Mouse (Mus musculus) kidney, postnatal 25 days (tissue): Measurements from ENCODE around the gene Prdx2.

ENCODE experiments used
- DNase-seq, 2 experiments: peaks; one replicate each; pipeline ENCODE4 v3.0.0; 2021; ENCODE audit warnings: mixed read lengths in 2 of 2

Gene Prdx2

DNA sequence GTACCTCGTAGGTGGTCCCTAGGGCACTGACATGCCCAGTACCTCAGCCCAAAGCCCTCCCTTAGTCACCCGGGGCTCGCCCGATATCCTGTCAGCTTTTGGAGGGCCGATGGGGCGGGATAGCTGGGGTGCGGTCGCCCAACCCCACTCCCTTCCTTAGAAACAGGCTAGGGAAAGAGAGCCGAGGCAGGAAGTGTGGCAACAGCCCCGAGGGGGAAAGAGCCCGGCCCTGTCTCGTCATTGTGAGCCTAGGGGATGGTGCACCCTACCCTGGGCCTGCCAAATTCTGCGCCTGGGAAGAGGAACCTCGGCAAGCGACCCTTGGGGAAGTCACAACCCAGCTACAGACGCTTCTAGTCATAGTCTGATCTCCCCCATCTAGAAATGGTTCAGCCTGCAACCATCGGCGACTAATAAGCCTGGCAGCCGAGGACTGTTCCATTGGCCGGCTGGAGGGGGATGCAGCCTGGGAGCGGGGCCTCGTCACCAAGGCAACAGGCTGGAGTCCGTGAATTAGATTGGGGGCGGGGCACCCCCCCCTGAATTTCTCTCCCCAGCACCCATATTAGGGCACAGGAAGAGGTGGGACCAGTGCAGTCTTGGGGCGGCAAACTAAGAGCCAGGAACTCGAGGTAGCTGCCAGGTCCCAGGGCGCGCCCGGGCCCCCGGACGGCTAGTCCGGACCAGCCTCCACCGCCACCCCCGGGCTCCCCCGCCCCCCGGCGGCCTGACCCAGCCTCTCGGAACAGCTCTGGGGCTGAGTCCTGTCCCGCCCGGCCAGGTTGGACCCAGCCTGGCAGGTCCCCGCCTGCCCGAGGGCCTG, 10.4 kb downstream of the Prdx2 start:
- DNase-seq: peak; percentile 95 to 98

DNA sequence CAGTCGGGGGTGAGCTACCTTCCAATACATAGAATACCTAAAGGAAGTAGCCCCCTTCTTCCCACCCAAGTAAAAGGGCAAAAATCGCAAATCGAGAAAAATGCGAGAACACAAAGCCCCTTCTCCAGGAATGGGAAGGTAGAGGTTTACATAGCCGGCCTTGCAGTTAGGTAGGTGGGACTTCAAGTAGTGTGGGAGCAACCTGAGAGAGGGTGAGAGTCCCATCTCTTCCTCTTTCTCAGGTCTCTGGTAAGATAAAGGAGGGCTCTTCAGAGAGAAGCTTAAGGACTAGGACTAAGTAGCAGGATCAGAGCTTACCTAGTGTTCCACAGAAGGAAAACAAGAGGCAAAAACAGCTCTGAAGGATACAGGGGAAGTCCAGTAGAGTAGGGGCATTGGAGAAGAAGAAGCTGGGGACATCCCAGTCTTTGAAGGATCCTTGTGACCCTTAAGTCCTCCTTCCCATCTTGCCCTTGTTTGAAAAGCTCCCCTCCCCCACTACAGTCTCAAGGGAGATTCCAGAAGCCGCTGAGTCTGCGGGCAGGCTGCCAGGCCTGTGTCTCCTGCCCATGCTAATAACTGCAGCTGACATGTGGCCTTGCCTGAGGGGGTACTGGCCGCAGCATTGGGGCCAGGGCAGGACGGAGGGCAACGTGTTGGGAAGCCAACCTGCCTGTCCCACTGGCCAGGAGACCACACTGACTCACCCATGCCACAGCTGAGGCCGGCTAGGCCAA, 11.4 kb downstream of the Prdx2 start:
- DNase-seq: peak; percentile 98

DNA sequence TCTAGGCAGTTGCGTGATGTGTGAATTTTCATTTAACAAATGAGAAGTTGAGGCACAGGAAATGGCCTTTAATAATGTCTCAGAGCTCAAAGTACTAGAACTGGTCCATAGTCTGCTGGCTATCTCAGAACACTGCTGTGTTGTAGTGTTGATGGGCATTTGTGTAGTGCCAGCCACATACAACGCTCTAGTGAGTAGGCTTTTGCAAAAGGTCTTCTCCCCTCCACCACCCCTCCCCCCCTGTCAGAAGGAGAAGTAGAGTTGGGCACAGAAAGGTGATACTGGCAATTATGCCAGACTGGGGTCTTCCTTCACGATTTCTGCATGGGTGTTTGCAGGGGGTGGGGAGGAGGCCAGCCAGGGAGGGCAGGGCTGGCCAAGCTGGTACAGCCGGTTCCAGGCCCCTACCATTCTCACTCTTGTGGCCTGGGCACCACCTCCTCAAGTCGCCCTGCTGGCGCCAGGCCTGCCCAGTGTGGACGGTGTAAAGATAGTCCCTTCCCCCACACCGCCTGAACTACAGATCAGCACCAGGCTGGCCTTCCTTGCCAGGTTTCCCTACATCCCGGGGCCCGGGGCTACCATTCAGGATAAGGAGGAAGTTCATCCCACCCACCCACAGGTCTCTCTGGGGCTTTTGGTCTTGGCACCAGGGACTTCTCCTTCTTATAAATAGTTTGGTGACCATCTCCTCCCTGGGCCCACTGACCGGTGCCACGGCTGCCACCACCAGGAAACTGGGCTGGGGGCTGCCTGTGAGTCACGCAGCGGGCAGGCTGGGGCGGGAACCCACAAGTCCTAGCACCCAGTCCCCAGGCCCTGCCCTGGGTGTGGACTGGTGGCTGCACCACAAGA, 12.5 kb downstream of the Prdx2 start:
- peak; percentile 58 to 84 for DNase-seq

DNA sequence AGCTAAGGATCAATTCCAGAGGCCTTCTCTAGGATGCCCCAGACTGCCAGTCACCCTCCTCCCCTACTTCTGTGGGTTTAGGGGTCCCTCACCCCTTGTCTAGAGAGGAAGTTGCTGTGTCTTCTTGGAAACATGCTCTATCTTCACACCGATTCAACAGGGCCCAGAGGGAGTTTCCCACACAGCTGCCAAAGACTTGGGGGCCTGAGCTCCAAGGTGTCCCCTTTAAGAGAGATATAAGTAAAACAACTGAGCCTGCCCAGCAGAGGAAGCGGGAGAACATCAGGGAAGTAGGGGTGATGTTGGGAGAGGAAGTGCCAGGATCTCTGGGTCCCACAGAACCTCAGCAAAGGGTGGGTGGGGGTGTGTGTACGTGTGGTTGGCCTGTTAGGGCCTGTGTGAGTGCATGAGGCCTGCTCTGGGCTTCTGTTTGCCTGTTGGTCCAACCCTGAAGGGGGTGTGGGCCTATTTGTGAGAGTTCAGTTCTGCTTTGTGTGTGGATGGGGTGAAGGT, 13.2 kb downstream of the Prdx2 start:
- no peak for DNase-seq

DNA sequence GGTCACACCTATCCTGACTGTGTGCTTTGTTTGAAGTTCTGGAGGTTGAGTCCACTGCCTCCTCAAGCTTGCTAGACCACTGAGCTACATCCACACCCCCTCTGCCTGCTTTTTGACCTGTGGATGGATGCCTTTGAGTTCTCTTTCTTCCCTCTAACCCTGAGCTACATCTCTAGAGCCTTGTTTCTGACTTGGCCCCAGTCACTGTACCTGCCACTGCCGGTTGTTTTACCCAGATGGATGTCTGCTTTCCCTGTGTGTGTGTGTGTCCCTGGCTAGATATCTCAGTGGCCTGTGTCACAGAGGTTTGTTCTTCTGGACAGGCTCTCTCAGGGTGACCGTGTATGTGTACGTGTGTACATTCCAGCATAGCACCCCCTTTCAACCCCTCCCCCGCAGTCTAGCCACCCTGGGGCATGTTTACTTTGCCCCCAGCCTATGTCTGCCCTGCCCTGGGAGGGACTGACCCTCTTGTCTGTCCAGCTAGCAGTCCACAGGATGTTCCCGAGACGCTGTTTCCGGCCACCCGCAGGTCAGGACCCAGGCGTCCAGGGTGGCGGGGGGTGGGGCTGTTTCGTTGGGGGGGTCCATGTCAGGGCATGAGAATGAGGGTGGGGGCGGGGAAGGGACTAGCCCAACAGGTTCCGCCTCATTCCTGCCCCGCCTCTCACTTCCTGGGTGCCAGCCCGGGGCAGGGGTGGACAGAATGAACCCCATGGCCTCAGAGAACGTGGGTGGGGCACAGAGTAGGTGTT, 15.1 kb downstream of the Prdx2 start:
- DNase-seq: peak; percentile 70 to 91

DNA sequence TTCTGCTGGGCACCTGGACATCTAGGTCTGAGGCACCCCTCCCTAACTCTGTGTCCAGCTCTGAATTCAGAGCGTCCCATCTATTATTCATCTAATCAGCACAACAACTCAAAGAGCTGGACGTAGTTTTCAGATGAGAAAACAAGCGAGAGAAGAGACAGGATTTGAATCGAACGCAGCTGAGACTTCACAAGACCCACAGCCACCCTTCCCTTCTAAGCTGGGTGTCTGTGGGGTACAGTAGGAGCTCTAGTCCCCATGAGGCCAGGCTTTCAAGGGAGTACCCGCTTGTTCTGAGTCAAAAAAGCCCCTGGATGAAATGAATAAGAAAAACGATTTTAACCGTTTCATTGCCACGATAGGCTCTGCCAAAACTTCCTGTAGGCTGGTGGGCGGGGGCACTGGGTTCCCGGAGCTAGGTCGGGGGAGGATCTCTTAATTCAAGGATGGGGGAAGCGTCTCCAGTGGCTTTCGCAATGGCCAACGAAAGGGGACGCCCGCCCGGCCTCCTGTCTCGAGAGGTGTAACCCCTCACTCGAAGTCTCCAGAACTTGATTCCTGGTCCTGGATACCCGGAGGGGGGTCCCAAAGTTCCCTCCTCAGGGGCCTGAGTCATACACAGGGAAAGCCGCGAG, 15.8 kb downstream of the Prdx2 start:
- DNase-seq: peak in 1 of 2 experiments; percentile 22

DNA sequence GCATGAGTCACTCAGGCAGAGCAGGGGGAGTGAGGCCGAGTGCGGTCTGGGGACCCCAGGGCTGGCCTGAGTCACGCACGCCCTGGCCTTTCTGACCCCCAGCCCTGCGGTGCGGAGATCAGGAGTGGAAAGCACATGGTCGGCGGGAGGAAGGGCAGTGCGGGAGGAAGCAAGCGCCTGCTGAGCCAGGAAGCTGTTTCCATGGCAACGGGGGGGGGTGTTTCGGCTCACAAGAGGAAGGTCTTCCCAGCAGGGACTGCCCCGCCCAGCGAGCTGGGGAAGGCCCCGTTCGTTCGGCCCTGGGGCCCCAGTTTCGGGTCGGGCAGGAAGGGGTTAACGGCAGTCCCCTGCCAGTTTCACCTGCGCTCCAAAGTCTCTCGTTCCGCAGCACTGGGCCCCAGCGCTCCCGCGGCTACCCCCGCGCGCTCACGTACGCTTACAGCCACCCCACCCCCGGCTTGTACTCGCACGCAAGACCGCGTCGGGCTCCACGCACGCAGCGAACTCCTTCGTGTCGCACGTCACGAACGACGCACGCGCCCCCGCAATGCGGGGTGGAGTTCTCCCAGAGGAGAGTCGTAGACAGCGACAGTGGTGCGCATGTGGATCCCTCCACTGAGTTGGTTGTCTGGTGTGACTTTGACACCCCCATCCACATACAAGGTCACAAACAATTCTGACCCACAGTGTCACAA, 16.4 kb downstream of the Prdx2 start:
- peak; percentile 97 to 98 for DNase-seq

DNA sequence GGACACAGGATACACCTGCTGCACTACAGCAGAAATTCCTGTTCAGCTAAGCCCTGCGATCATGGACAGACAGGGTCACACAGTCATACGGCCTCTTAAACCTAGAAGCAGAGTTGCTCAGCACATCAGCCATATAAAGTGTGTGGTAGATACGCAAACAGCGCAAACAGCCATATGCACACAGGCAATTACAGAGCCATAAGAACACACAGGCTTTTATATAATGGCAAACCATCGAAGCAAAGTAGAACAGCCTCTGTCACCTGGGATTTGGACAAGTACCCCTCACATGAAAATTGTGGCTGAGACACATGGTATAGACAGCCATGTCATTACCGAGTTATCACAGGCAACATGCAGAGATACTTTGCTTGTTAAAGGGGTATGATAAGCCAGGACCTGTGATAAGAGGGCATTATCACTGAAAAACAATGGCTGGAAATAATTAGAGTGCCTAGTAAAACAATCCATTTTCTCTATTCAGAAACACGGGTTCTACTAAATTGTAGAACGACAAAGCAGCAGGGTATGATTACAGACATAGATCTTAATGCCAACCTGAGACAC, 17.1 kb downstream of the Prdx2 start:
- no peak for DNase-seq

DNA sequence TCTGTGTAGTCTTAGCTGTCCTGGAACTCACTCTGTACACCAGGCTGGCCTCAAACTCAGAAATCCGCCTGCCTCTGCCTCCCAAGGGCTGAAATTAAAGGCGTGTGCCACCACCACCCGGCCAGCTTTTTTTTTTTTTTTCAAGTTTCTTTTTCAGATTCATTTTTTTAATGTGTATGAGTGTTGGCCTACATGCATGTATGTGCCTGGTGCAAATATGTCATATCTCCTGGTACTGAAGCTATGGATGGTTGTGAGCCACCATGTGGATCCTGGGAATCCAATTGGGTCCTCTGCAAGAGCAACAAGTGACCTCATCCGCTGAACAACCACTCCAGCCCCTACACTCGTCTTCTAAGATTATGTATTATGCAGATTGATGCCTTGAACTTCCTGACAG, 18.0 kb downstream of the Prdx2 start:
- DNase-seq: no peak

DNA sequence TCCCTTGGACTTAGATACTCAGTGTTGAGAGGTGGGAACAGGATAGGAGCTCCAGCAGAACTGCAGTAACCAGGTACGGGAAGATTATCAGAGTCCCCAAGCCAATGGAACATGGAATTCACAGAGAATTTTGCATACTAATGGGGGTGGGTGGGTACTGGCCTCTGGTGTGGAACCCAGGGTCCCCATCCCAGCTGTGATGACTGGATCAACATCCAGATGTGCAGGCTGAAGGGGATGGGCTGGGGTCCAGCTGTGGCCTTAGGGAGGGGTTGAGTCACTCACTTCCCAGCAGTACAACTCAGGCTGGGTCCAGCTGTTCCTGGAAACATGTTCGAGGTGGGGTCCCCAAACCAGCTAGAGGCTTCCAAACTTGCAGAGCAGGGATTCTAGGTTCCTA, 18.5 kb downstream of the Prdx2 start:
- DNase-seq: no peak

DNA sequence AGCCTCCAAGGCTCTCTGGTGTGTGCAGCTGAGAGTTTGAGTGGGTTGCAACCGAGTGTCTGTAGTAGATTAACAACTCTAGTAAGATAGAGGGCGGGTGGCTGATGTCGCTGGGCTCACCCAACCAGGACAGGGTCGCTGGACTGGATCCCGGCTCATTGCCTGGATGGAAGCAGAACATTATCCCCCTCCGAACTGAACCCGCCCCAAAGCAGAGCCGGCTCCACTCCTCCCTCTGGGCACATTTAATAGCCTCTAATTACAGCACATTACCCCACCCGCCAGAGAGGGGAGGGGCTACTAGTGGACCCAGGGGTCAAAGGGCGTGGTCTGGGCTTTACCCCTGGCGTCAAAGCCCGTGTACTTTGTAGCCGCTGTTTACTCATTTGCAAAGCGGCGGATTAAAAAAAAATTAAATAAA, 19.9 kb downstream of the Prdx2 start:
- peak; percentile 92 to 96 for DNase-seq

DNA sequence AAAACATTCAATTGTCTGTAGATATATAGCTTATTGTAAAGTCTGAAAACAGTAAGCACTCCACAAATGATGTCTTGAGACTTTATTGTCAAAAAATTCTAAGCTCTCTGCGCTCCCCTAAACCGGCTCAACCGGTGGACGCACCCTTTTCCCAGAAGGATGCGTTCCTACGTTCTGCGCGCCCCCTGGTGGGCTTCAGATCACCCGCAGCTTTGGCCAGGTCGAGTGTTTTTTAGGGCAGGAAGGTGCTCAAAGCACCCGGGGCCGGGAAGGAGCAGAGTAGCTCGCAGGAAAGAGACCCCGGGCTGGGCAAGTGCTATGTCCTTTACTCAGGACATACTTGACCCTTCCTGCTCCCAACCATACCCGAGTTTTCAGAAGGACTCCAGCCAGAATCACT, 20.4 kb downstream of the Prdx2 start:
- DNase-seq: peak; percentile 94 to 97

DNA sequence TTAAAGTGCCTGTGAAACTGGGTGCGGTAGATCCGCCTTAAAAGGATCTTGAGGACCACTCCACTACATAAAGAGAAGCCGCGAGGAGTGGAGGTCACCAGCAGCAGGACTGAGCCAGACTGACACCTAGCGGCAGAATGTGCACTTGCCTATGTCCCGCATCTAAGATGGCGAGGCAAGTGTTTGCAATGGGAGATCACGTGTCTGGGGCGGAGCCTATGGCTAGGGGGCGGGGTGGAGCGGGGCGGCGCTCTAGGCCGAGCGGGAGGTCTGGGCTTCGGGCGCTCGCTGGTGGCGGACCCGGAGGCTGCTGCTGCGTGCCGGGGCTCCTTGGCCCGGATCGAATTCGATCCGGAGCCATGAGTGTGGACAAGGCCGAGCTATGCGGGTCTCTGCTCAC, 21.0 kb downstream of the Prdx2 start, which contains the start of gene Hook2:
Gene Hook2 (plus strand): TSS at position 255 of the 400 bp plus-strand sequence.
- peak; percentile 98 to 99 for DNase-seq

DNA sequence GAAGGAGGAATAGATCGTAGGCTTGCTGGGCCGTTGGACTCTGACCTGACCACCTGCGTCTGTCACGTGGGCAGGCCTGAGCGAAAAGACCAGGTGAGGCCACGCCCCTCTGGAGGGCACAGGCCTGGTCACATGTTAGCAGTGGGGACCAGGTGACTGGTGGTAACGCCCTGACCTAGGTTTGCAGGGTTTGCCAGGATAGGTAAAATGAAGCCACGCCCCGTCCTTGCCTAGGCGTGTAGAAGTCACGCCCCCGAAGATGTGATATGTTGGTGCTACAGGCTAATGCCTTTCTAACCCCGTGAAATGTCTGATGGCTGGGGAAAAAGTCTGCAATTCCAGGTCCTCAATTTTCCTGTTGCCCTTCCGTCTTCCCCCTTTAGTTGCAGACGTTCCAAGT, 21.4 kb downstream of the Prdx2 start:
- peak; percentile 95 to 98 for DNase-seq

DNA sequence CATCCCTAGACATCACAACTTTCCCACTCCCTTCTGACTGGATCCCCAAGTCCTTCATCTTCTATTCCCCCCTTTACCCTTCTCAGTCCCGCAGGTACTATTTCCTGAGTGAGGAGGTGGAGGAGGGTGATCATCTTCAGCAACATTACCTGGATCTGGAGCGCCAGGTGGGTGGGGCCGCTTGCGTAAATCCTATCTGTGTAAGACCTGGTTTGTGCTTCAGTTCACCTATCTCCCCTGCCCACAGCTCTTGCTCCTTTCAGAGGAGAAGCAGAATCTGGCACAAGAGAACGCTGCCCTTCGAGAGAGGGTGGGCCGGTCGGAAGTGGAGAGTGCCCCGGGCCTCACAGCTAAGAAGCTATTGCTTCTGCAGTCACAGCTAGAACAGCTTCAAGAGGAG, 25.0 kb downstream of the Prdx2 start:
- DNase-seq: no peak

DNA sequence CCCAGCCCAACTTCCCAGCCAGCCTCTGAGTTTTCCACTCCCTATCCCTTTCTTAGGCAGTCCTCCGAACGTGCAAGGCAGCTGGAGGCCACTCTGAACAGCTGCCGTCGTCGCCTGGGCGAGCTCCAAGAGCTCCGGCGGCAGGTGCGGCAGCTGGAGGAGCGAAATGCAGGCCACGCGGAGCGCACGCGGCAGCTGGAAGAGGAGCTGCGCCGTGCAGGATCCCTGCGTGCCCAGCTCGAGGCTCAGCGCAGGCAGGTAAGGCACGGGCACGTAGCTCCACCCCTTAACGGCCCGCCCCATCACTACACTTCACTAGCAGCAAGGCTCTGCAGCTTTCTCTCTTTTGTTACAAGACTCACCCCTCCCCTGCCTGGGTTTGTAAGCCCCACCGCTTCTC, 26.3 kb downstream of the Prdx2 start:
- DNase-seq: no peak

DNA sequence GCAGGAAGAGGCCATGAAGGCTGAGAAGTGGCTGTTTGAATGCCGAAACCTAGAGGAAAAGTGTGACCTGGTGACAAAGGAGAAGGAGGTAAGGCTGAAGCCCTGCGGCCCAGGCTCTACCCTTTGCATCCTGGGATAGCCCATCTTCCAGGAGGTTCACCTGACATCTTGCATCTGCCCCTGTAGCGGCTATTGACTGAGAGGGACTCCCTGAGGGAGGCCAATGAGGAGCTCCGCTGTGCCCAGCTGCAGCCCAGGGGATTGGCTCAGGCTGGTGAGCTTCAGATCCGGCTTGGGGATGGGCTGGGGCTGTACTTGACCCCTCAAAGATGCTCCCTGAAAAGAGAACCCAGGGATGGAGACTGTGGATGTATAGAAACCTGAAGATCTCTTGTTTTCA, 27.6 kb downstream of the Prdx2 start:
- DNase-seq: no peak

DNA sequence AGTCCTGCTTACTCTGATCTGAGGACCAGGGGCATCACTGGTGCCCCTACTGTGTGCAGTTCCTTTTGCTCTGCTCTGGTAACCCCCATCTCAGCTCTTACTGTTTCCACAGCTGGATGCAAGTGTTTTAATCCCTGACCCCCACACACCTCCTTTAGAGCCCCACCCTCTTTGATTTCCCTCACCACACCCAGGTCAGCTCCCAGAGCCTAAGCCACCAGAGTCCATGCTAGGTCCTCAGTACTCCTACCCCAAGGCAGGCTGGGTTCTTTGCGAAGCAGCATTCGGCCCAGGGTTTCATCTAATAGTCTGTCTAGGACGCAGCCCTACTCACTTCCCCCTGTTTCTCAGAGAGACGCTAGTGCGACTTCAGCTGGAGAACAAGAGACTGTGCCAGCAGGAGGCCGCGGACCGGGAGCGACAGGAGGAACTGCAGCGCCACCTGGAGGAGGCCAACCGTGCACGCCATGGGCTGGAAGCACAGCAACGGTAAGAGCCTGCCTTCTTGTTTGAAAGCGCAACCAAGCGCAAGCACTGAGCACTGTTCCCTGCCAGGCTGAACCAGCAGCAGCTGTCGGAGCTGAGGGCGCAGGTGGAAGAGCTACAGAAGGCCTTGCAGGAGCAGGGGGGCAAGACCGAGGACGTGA, 28.4 kb downstream of the Prdx2 start:
- peak; percentile 91 to 96 for DNase-seq

DNA sequence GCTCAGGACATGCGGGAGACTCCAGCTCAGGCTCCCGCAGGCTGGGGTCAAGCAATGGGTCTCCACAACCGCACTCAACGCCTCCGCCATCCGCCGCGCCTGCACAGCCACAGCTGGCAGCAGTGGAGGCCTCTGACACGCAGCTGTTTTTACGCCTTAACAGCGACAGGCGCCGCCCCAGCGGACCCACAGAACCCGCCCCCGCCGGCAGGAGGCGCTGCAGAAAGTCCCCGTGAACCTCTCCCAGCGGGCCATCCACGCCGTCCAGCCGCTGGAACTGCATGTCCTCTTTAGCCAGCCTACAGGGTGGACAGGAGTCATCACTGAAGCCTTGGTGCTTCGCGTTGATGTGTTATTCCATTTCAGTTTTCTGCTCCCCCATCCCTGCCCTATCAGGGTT, 38.3 kb downstream of the Prdx2 start:
- DNase-seq: peak; percentile 43 to 50

DNA sequence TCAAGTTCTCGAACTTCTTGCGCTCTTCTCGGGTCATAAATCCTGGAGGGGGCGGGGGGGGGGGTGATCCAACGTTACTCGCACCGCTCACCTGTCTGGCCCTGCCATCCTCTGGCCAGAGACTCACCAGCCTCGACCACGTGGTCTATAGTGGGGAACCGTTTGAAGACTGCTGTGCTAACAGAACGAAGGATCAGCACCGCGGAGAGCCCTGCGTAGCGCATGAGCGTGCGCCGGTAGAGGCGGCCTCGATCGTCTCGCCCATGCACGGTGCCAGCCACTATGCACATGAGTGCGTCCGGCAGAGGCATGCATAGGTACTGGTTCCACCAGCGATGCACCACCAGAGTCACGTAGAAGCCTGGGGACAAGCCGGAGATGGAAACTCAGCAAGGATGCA, 41.9 kb downstream of the Prdx2 start:
- no peak for DNase-seq
